Mouse (Mus musculus) embryonic fibroblast, embryonic 13.5 days (primary cell): ENCODE data around the gene Slc25a3. TPM values are rescaled to one million over a fixed set of nuclear protein-coding genes. Genes with fewer than 3 reads are reported as not detected.

Experiments
- H3K27ac ChIP-seq: 2 replicates; pipeline ENCODE4 v1.5.1; 2012; ENCODE audit warnings: low read length, control low read depth, inconsistent platforms; ENCODE audit not compliant: insufficient read depth
- H3K4me1 ChIP-seq: 2 replicates; pipeline ENCODE4 v1.6.1; 2011; ENCODE audit warnings: low read length; ENCODE audit not compliant: control insufficient read depth, insufficient read depth
- H3K4me3 ChIP-seq: 2 replicates; pipeline ENCODE4 v1.5.1; 2011; ENCODE audit warnings: mild to moderate bottlenecking, control low read depth, low read length; ENCODE audit not compliant: insufficient read depth
- CTCF ChIP-seq: IDR thresholded peaks from 2 replicates; pipeline ENCODE4 v1.5.1; 2011; ENCODE audit warnings: mild to moderate bottlenecking, control low read depth, low read length, moderate library complexity, borderline replicate concordance; ENCODE audit not compliant: insufficient read depth
- POLR2A ChIP-seq: IDR thresholded peaks from 2 replicates; pipeline ENCODE4 v1.6.1; 2011; ENCODE audit warnings: low read depth, mild to moderate bottlenecking, control low read depth, low read length, moderate library complexity
- polyA plus RNA-seq: library from polyadenylated mRNA; stranded (reverse); fragments of >200 nt; gene quantifications from 2 replicates; pipeline ENCODE4 v1.2.4, GENCODE M21; 2011; ENCODE audit warnings: low read depth; ENCODE audit not compliant: missing spikeins, insufficient read length

The Slc25a3 gene
- polyA plus RNA-seq, 1 experiment = 590 TPM

DNA sequence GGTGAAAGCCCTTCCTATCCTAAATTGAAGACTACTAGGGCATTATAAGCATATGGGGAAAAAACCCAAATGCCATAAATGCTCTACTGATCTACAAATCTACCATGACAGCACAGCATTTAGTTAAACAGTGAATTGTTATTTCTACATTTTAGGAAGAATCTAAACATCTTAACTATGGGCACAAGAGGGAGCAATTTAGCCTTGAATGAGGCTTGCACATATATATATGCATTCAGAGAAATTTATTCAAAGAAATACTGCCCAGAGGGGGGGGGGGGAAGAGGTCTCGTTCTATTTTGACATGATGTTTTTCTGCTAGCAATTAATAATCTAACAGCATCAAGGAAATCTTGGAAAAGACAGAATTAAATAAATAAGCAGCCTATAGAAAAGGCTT is 52.1 kb downstream of the Slc25a3 start:
- Histone ChIP-seq H3K27ac (no peak overlapping the region), H3K4me3 (no peak overlapping the region), H3K4me1 (no peaks in the 10 kb centered on the region; the same call in 1 of the 2 replicates)
- TF ChIP-seq CTCF = no peak
- TF ChIP-seq POLR2A = no peak

Other genes starting within 250 kb of the Slc25a3 start
- gene Apaf1, start 41.3 kb downstream of the Slc25a3 start, polyA plus RNA-seq = 48.9 and 53.9 TPM in 2 replicates
- 141 and 146 TPM in 2 replicates for gene Ikbip, start 41.1 kb downstream of the Slc25a3 start, polyA plus RNA-seq
- gene Tmpo, start 57.3 kb upstream of the Slc25a3 start, polyA plus RNA-seq = 97.8 and 164 TPM in 2 replicates